Mouse (Mus musculus) MN1 (cell line): Measurements from ENCODE around the gene Hoxa7.

Experiments
- DNase-seq: peaks from one replicate; pipeline ENCODE4 v3.0.0-alpha.2; 2016; ENCODE audit warnings: low spot score

Hoxa7 gene

GRCm38 (mm10) chr6:52253511-52254500 is 32.2 kb upstream of the Hoxa7 start:
- DNase-seq: no peak

GRCm38 (mm10) chr6:52252775-52253376 is 31.2 kb upstream of the Hoxa7 start:
- DNase-seq: no peak

DNA sequence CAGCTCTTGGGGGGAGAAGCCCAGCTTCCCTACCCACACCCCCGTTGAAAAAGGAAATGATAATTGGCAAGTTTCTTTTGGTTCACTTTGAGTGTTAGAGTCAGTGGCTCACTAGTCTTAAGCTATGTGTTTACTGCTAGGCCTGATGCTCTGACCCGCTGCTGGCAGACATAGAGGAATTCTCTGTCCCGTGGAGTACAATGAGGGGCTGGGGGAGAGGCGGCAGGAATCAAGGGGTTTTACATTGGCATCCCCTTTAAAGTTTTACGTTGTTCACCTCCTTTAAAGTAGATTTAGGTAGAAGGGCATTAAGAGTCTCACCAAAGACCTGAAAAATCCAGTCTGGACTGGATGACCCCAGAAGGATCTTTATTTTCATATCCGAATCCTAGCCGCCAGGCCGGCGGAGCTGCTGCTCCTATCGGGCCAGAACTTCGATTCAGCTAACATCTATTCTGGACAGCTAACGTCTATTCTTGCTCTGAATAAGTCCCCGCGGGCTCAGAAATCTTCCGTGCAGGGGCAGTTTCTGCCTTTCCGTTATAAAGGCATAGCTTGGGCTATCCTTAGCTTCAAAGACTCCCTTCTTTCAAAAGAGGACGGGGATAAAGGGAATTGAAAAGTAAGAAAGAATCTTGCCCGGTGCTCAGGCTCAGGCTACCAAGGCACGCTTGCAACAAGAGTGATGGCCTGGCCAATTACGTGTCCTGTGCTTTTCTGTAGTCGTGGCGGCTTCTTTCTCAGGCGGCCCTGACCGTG is 30.5 kb upstream of the Hoxa7 start:
- no peak for DNase-seq

DNA sequence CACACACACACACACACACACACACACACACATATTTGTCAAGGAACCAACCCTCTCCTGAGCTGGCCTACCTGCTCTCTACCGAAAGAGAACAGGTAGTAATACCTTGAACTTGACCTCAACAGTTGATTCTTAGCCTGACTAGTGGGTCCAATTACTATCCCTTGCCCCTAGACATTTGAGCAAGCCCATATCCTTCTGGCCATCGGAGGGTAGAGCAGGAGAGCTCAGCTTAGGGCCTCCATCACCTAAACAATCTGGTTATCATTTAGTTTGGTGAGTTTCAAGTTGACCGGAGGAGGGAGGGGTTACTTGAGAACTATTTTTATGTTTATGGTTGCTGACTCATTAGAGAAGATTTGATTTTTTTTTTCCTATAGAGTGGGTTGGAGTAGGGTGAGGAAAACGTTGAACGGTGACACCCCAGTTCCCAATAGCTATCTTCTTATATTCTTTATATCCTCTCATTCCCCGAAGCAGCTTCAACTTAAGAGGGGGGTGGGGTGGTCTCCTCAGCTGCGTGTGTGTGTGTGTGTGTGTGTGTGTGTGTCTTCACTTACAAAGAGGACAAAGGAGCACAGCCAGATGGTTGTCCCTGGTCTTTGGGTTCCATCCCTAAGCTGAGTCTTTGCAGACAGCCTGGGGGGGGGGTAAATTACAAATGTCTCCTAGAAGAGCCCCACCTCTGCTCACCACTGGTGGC is 29.7 kb upstream of the Hoxa7 start:
- DNase-seq: no peak

GRCm38 (mm10) chr6:52249826-52250225 is 28.2 kb upstream of the Hoxa7 start:
- no peak for DNase-seq

DNA sequence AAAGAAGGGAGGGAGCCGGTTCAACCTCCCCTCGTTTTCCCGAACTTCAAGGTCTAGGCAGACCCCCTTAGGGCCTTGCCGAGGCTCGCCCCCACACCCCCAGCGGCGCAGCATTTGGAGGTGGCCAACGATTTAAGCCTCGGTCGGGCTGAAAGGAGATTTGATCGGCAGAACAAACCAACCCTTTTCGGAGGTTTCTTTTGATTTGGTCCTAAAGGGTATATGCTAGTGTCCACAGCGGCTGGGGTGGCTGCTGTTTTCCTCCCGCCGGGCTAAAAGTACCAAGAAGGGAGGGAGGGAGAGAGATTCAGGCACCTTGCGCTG is 27.7 kb upstream of the Hoxa7 start:
- no peak for DNase-seq

GRCm38 (mm10) chr6:52248638-52249414 is 27.2 kb upstream of the Hoxa7 start:
- no peak for DNase-seq

DNA sequence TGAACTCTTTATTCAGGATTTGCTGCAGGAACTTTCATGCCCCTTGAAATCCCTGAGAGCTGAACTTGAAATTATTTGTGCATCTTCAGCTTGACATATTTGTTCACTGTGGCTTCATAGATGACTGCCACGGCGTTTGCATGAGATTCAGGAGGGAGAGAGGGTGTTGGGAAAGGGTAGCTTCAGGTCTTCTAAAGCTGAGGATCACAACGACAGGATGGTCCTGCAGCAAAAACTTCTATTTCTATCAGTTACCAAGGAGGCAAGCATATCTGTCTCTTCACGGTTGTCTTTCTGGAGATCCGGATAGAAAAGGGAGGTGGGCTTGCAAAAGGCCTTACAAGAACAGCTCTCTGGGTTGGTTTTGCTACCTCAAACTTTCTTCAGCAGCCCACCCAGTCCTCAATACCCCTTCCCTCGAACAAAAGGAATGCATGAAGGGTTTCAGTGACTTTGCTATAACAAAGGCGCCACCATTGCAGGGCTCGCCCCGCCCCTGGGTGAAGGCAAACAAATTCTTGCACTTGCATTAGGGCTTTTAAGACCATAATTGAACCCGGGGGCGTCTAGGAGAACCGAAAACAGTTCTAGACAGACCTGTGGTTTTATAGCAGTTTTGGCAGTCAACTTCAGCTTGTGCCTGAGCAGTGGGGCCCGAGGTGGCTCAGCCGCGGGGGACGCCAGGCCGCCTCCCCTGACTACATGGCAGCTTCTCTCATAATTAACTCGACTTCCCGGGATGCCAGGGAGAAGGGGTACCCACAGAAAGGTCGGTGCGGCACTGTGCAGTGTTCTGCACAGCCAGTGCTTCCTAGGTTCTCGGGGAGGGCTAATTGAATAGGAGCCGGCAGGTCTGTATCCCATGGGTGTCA is 26.3 kb upstream of the Hoxa7 start:
- DNase-seq: no peak

DNA sequence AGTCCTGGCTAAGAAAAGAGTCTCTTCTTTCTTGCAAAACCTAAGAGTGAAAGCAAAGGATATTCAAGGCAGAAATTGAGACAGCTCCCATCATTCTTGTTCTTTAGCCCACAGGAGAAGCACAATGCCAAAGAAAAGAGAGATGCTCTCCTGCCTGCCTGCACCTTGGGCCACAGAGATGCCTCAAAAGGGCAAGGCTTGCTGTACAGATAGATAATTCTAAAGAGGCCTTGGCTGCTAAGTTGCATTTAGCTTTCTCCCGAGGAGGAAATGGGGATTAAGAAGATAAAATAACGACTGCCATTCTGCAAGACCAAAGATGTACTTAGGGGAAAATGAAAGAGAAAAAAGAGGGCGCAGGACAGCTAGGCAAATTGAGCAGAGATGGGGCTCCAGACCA is 25.3 kb upstream of the Hoxa7 start:
- no peak for DNase-seq

DNA sequence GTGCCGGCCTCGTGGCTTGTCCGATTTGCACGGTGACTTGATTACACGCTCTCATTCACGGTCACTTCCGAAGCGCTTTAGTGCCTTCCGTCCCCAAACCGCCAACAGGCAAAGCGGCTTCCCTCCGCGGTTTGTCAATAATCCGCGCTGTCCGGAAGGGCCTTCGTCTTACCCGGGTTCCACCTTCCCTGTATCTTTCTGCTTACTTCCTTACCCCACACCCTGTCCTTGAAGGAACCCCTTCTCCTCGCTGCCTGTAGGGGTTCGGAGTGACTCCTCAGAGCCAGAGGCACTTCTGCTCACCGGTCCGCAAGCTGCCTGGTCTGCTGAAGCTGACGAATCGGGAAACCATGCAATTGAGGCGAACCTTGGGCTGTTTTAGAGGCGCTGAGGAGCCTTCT is 24.7 kb upstream of the Hoxa7 start:
- DNase-seq: no peak

DNA sequence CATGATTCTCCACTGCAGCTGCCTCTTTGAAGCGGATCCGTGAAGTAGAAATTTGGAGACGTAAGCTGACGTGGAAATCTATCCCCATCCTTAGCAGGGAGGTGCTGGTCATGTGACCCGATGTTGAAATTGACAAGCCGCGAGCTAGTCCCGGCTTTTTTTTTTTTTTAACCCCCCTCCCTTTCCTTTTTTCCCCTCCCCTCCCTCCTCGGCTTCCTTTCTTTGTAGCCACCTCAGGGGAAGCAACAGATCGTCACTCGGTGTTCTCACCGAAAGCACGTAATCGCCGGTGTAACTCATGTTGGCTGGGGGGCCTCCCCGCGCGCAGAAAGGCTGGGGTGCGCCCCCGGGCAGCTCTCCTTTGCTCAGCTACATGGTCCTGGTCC is 24.1 kb upstream of the Hoxa7 start, which contains the start of gene Hoxa11:
Gene Hoxa11, minus strand, starts transcription at position 54 of the 386 bp plus-strand sequence.
- DNase-seq: no peak

GRCm38 (mm10) chr6:52245040-52245756 is 23.5 kb upstream of the Hoxa7 start:
- DNase-seq: no peak

- DNase-seq: no peak
These were observed 22.9 kb upstream of the Hoxa7 start for GRCm38 (mm10) chr6:52244471-52245039.

GRCm38 (mm10) chr6:52243681-52244121 is 22.0 kb upstream of the Hoxa7 start:
- DNase-seq: no peak

DNA sequence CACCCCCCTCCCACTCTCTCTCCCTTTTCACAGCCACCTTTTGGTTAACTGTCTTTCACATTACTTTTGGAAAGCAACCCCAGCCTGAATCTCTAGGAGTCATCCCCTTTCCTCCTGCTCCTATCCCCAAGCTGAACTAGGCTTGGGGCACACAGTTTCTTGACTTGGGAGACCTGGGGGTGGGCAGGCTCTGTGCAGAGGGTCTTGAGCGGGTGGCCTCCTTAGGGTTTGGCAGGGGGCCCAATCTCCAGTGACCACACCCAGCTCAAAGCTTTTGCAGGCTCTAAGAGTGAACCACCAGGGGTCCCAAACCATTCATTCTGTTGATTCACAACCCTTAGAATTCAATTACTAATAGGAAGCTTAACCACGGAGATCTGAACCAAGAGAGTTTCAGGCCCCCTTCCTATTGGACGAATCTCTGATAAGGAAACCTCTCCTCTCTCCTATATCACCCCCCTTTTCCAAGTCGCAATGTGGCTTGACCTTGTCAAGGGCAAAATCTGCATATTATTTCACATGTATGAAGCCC is 21.2 kb upstream of the Hoxa7 start:
- DNase-seq: no peak

- no peak for DNase-seq
These were observed 19.5 kb upstream of the Hoxa7 start for GRCm38 (mm10) chr6:52241001-52241621.

- no peak for DNase-seq
These were observed 18.8 kb upstream of the Hoxa7 start, which contains the start of gene Hoxa10 for GRCm38 (mm10) chr6:52240389-52241000. Gene Hoxa10, minus strand, starts transcription at chr6:52240854.
